Mouse (Mus musculus) liver, embryonic 16.5 days (tissue): Measurements from ENCODE around the gene Ulk4. TPM values are rescaled to one million over a fixed set of nuclear protein-coding genes. Genes with fewer than 3 reads are reported as not detected.
A peak's percentile ranks its signal among the peaks of the same experiment; 100 is the strongest.

ENCODE experiments used
- ATAC-seq: fragments of 200-750 bp; cut with Nextera tagmentation; 2 replicates; pipeline ENCODE4 v1.8.0; 2017; ENCODE audit warnings: low read depth, mild to moderate bottlenecking, moderate number of reproducible peaks, moderate library complexity
- H3K27ac ChIP-seq: fragments of 300-500 bp; sonication (generic); 2 replicates; pipeline ENCODE4 v1.5.1; 2014; ENCODE audit warnings: mild to moderate bottlenecking, low read length
- H3K27me3 ChIP-seq: fragments of 300-500 bp; sonication (generic); 2 replicates; pipeline ENCODE4 v1.6.1; 2014; ENCODE audit warnings: low read depth, low read length, mixed read lengths; ENCODE audit not compliant: control insufficient read depth, insufficient read depth
- H3K36me3 ChIP-seq: fragments of 300-500 bp; sonication (generic); 2 replicates; pipeline ENCODE4 v1.6.1; 2014; ENCODE audit warnings: mild to moderate bottlenecking; ENCODE audit not compliant: control insufficient read depth, insufficient read depth
- H3K4me1 ChIP-seq: fragments of 300-500 bp; sonication (generic); 2 replicates; pipeline ENCODE4 v1.6.1; 2014; ENCODE audit warnings: low read depth, low read length, mixed read lengths; ENCODE audit not compliant: control insufficient read depth
- H3K4me2 ChIP-seq: fragments of 300-500 bp; sonication (generic); 2 replicates; pipeline ENCODE4 v1.6.1; 2014; ENCODE audit warnings: low read depth, low read length, mixed read lengths
- H3K4me3 ChIP-seq: fragments of 300-500 bp; sonication (generic); 2 replicates; pipeline ENCODE4 v1.5.1; 2014; ENCODE audit warnings: low read depth, mild to moderate bottlenecking, low read length
- H3K9ac ChIP-seq: fragments of 300-500 bp; sonication (generic); 2 replicates; pipeline ENCODE4 v1.6.1; 2014; ENCODE audit warnings: low read depth, low read length
- H3K9me3 ChIP-seq: fragments of 300-500 bp; sonication (generic); replicated peaks from 2 replicates; pipeline ENCODE4 v1.6.1; 2016; ENCODE audit warnings: low read length; ENCODE audit not compliant: control insufficient read depth
- WGBS: fragments of 180-500 bp; shearing (Covaris S2); extraction: QIAGEN DNeasy Blood & Tissue Kit; methylation state at CpG from one replicate; pipeline ENCODE4 v1.1.7; 2014; ENCODE audit not compliant: insufficient replicate concordance; 5-methylcytosine and 5-hydroxymethylcytosine counted together
- polyA plus RNA-seq: library from polyadenylated mRNA; unstranded; fragments of >200 nt; fragmentation: Nextera tagmentation; extraction: Ambion mirVana; gene quantifications from 2 replicates; pipeline ENCODE4 v1.2.1, GENCODE M21; 2015

Gene Ulk4
- polyA plus RNA-seq, 1 experiment from 2014 or later, result 30.8 TPM

DNA sequence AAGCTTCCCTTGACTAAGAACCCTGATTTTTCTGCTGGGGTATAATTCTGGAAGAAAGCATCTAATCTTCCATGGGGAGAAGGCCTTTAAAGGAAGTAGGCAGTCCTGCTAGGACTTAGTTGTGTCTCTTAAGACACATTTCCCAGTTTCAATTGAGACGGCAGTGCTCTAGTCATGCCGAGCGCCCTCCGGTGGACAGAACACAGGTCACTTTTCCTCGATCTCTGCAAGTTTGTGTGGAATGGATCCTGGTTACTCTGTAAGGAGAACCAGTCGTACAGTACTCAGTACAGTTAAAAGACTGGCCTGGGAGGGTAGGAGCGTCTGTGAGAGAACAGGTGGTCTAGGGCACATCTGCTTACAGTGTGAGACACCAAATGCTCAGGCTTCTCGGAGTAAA lies 340.6 kb downstream of the Ulk4 start:
- Histone ChIP-seq H3K4me2 (peak overlapping the region; percentile 80), H3K9ac (peak overlapping the region; percentile 11; the same call in 1 of the 2 replicates), H3K4me1 (peaks cover 35% of the 10 kb centered on the region), H3K9me3 (no peaks in the 10 kb centered on the region), H3K27me3 (no peaks in the 10 kb centered on the region), H3K36me3 (0 out of 2 replicates have a peak, but pooled peaks cover 2% of the 10 kb centered on the region), H3K4me3 (peak overlapping the region; percentile 86), H3K27ac (no peak overlapping the region)
- WGBS, result 24% methylated on average over 8 of the region's 8 CpGs
- ATAC-seq, result no peak

DNA sequence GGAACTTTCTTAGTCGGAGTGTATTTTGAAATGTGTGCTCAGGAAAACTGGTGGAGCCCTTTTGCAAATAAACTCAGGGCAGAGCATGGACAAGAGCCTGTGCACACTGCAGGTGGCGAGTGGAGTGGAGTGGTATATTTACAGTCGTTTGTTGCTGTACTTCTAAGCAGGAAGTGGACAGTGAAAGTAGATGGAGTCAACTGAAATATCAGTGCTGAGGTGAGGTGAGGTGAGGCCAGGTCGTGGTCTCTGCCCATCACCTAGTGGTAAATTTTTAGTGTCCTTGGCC lies 341.4 kb downstream of the Ulk4 start:
- Histone ChIP-seq H3K4me1 (peaks cover 28% of the 10 kb centered on the region), H3K27ac (no peak overlapping the region; the same call in 1 of the 2 replicates), H3K27me3 (no peaks in the 10 kb centered on the region), H3K9ac (peak overlapping the region; percentile 93; the same call in 1 of the 2 replicates), H3K36me3 (0 out of 2 replicates have a peak, but pooled peaks cover 2% of the 10 kb centered on the region), H3K4me2 (peak overlapping the region; percentile 80), H3K4me3 (peak overlapping the region; percentile 86), H3K9me3 (no peaks in the 10 kb centered on the region)
- no peak for ATAC-seq
- WGBS, result 15% methylated on average over 4 of the region's 4 CpGs

DNA sequence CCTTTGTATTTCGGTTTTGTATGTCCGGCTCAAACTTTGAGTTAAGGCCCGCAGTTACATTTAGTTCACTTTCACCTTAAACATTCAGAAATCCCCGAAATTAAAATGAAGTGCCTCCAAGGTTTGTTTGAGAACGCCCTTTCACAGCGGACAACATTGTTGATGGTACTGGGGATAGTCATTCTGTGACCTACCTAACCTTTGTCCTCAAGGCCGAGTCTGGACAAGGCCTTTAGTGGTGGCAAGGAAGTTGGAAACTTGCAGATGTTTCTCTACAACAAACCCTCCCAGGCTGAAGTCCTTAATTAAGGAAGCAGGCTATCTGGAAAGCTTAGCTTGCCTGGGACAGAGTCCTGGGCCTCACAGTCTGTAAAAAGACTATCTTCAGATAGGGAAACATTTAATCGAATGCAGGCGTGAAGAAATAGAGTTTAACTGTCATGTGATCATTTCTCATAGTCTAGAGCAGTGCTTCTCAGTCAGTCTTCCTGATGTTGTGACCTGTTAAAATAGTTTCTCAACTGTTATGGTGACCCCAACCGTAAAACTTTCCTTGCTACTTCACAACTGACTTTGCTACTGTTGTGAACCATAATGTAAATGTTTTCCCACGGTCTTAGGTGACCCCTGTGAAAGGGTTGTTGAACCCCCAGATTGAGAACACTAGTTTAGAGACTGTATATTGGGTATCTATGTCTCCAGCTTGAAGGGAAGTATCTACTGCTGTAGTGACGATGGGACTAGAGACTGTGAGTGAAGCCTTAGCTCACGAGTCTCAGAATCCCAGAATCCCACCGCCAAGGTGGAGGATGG lies 342.0 kb downstream of the Ulk4 start:
- WGBS, result 5% methylated on average over 14 of the region's 14 CpGs
- H3K4me2 ChIP-seq, result peak overlapping the region; percentile 80
- H3K27ac ChIP-seq, result peak overlapping the region; percentile 84
- H3K9ac ChIP-seq, result peak overlapping the region; percentile 93
- 0 out of 2 replicates have a peak, but pooled peaks cover 2% of the 10 kb centered on the region for H3K36me3 ChIP-seq
- no peaks in the 10 kb centered on the region for H3K27me3 ChIP-seq
- no peak for ATAC-seq
- peaks cover 24% of the 10 kb centered on the region for H3K4me1 ChIP-seq
- peak overlapping the region; percentile 86 for H3K4me3 ChIP-seq
- H3K9me3 ChIP-seq, result no peaks in the 10 kb centered on the region

DNA sequence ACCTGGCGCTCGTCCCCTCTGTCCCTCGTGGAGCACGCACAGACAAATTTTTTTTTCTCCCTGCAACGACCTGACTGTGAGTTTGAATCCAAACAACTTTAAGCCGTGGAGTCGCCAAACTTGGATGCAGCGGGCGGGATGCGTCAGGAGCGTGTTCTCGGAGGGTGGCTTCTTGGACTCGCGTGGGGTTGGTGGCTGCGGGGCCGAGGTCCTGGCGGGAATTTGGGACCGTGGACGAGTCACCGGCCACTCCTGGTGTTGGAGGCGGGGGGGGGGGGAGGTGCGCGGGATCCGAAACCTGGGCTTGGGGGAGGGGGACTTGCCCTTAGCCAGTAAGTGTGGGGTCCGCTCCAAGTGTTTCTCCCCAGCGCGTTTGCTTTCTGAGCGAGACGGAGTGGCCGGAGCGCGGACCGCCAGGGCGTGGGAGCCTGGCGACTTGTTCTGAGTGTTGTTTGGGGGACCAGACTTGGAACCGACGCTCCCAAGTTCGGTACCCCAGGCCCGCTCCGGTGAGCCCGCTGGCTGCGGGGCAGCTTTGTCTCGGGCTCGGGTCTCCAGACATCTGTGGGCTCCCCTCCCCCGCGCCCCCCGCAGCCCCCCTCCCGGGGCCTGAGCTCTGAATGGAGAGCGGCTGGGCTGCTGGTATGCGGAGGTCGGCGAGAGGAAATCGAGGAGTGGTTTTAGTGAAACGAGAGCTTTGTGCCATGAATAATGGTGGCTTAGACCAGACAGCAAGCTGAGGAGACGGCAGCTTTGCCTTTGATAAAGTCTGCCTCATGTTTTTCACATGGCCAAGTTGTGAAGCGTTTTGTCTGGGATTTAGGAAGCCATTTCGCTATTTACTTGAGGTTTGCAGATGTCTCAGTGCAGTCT lies 342.9 kb downstream of the Ulk4 start:
- Histone ChIP-seq H3K9me3 (no peaks in the 10 kb centered on the region), H3K4me2 (peak overlapping the region; percentile 80), H3K27me3 (no peaks in the 10 kb centered on the region), H3K4me3 (peak overlapping the region; percentile 86), H3K4me1 (peaks cover 21% of the 10 kb centered on the region), H3K36me3 (no peaks in the 10 kb centered on the region), H3K27ac (peak overlapping the region; percentile 84), H3K9ac (peak overlapping the region; percentile 93)
- WGBS, result 0% methylated on average over 53 of the region's 57 CpGs
- ATAC-seq, result no peak

DNA sequence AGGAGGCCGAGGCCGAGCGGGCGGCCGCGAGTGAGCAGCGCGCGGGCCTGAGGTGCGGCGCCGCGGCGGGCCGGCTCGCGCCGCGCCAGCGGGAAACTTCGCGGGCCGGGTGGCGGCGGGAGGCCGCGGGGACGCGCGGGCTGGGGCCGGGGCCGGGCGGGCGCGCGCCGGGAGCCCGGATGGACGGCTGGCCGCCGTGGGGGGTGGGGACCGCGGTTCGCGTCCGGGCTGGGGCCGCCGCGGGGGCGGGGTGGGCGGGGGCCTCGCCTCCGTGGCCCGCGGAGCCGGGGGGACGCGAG lies 343.5 kb downstream of the Ulk4 start:
- peak; percentile 74 for ATAC-seq
- no peaks in the 10 kb centered on the region for H3K9me3 ChIP-seq
- H3K4me2 ChIP-seq, result peak overlapping the region; percentile 80
- H3K4me3 ChIP-seq, result peak overlapping the region; percentile 86
- no peaks in the 10 kb centered on the region for H3K27me3 ChIP-seq
- WGBS, result 2% methylated on average over 28 of the region's 58 CpGs
- peak overlapping the region; percentile 84 for H3K27ac ChIP-seq
- H3K36me3 ChIP-seq, result no peaks in the 10 kb centered on the region
- peak overlapping the region; percentile 93 for H3K9ac ChIP-seq
- peaks cover 21% of the 10 kb centered on the region for H3K4me1 ChIP-seq

DNA sequence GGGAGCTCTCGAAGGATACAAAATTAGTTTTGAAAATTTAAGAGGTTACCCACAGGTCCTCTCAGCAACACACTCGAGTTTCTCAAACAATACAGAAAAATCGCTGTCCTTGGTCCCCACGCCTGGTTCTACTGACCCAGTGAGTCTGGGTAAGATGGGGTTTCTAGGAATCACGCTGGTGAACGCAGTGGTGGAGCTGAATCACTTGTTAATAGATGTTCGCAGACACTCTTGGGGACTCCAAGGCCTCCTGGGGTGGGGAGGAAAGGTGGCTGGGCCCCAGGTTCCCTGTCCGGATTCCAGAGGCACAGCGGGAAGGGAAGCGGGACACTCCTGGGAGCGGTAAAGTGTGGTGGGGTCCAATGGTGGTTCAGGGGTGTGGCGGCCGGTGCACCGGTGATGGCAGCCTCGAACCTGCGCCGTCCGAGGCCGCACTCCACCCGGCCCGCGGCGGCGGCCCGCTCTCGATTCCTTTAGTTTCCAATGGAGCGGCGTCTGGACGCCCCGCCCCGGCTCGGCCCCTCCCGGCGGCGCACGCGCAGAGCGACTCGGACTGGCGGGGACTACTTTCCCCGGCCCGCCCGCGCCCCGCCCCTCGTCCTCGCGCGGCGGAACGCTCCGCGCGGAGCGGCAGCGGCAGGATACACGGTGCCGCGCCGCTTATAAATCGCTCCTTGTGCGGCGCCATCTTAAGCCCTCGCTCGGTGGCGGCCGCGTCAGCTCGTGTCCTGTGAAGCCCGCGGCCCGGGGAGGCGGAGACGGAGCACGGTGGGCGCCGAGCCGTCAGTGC lies 344.0 kb downstream of the Ulk4 start:
- 6% methylated on average over 66 of the region's 78 CpGs for WGBS
- peak; percentile 89 for ATAC-seq
- H3K9me3 ChIP-seq, result no peaks in the 10 kb centered on the region
- no peaks in the 10 kb centered on the region for H3K36me3 ChIP-seq
- H3K4me1 ChIP-seq, result peaks cover 21% of the 10 kb centered on the region
- H3K4me2 ChIP-seq, result peak overlapping the region; percentile 80
- H3K4me3 ChIP-seq, result peak overlapping the region; percentile 86
- no peaks in the 10 kb centered on the region for H3K27me3 ChIP-seq
- peak overlapping the region; percentile 93 for H3K9ac ChIP-seq
- peak overlapping the region; percentile 84 for H3K27ac ChIP-seq

DNA sequence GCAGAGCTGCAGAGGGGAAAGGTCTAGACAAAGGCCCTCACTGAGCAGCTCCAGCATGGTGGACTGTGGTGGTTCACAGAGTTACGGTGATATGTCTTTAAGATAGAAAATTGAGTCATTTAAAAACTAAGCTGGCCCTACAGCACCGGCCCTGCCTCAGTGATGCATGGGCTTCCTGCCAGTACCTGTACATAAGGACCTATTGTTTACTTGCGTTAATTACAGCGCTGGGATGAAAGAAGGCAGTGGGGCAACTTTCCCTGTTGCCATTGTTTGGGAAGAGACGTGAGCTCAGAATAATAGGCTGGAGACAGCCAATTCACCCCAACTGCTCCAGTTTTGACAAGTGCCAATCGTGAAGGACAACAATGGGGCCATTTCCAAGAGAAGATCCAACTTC lies 344.6 kb downstream of the Ulk4 start:
- H3K9ac ChIP-seq, result no peak overlapping the region
- no peak overlapping the region for H3K4me2 ChIP-seq
- no peaks in the 10 kb centered on the region for H3K27me3 ChIP-seq
- WGBS, result 76% methylated on average over 6 of the region's 6 CpGs
- no peaks in the 10 kb centered on the region for H3K36me3 ChIP-seq
- ATAC-seq, result no peak
- H3K4me1 ChIP-seq, result peaks cover 21% of the 10 kb centered on the region
- H3K9me3 ChIP-seq, result no peaks in the 10 kb centered on the region
- no peak overlapping the region for H3K27ac ChIP-seq
- H3K4me3 ChIP-seq, result no peak overlapping the region

DNA sequence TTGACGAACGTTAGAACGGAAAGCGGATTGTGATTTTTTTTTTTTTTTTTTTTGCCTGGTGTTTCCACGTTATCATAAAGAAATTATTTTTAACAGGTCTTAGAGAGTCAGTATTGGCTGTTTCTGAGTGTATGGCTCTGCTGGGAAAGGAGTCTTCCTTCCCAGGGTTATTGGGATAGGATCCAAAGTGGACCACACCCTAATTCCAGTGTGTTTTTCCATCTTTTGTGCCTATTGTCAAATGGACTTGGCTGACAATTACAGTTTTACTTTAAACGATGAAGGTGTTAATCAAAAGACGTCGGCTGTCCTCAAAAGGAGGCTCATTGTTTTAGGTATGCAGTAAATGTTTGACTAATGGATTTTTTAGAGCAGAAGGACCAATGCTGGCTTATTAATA lies 346.2 kb downstream of the Ulk4 start:
- Histone ChIP-seq H3K9ac (no peak overlapping the region), H3K36me3 (no peaks in the 10 kb centered on the region)
- no peak for ATAC-seq

More for the DNA sequence above, 346.2 kb downstream of the Ulk4 start:
- peaks cover 13% of the 10 kb centered on the region for H3K4me1 ChIP-seq
- no peaks in the 10 kb centered on the region for H3K9me3 ChIP-seq
- H3K4me3 ChIP-seq, result no peak overlapping the region
- 71% methylated on average over 8 of the region's 8 CpGs for WGBS
- H3K27ac ChIP-seq, result no peak overlapping the region
- no peaks in the 10 kb centered on the region for H3K27me3 ChIP-seq
- H3K4me2 ChIP-seq, result no peak overlapping the region
